23 mouse cellular contexts compared by ENCODE assay signal in genomic region chr12:81173011-81173410, GRCm38 (mm10).
"Had no signal": no experiment of that assay in that cellular context is flagged by ENCODE, and none has a peak within 500 bp of the region (broad histone marks: within the 10 kb centered on the region; RNA-seq: fewer than 3 reads in every experiment).

No protein-coding gene starts in this region.

- DNase-seq: cerebellum, adult 9-10 months; embryo, embryonic 11 days; forebrain, postnatal 0 days; gastrocnemius, adult 2 months; gastrocnemius, postnatal 10 days; gastrocnemius, postnatal 14 days; gastrocnemius, postnatal 25 days; gastrocnemius, postnatal 36 days; heart, adult 11 months; heart, adult 18-20 months; heart, adult 2 months had no signal

- H3K4me3 ChIP-seq: embryonic facial prominence, embryonic 10.5 days; embryonic facial prominence, embryonic 12.5 days; embryonic facial prominence, embryonic 13.5 days; embryonic facial prominence, embryonic 15.5 days; erythroblast, embryonic 14.5 days; forebrain, embryonic 10.5 days; forebrain, embryonic 12.5 days; forebrain, embryonic 13.5 days; forebrain, embryonic 15.5 days; gastrocnemius, adult 2 months; heart, adult 2 months; heart, embryonic 10.5 days had no signal

- H3K9me3 ChIP-seq: embryonic facial prominence, embryonic 10.5 days; embryonic facial prominence, embryonic 12.5 days; embryonic facial prominence, embryonic 13.5 days; embryonic facial prominence, embryonic 15.5 days; forebrain, embryonic 10.5 days; forebrain, embryonic 12.5 days; forebrain, embryonic 13.5 days; forebrain, embryonic 15.5 days; heart, embryonic 10.5 days had no signal

- H3K9ac ChIP-seq: embryonic facial prominence, embryonic 12.5 days; embryonic facial prominence, embryonic 13.5 days; embryonic facial prominence, embryonic 15.5 days; forebrain, embryonic 12.5 days; forebrain, embryonic 13.5 days; forebrain, embryonic 15.5 days; forebrain, postnatal 0 days had no signal

- H3K36me3 ChIP-seq: embryonic facial prominence, embryonic 12.5 days; embryonic facial prominence, embryonic 13.5 days; embryonic facial prominence, embryonic 15.5 days; forebrain, embryonic 12.5 days; forebrain, embryonic 15.5 days; heart, embryonic 10.5 days had no signal

- H3K27ac ChIP-seq: embryonic facial prominence, embryonic 10.5 days; embryonic facial prominence, embryonic 12.5 days; embryonic facial prominence, embryonic 13.5 days; embryonic facial prominence, embryonic 15.5 days; forebrain, embryonic 10.5 days; forebrain, embryonic 12.5 days; forebrain, embryonic 13.5 days; forebrain, embryonic 15.5 days; gastrocnemius, adult 2 months; heart, adult 2 months; heart, embryonic 10.5 days had no signal

- H3K4me1 ChIP-seq: embryonic facial prominence, embryonic 15.5 days; forebrain, embryonic 13.5 days; forebrain, embryonic 15.5 days had no signal

- ATAC-seq: forebrain, embryonic 13.5 days; forebrain, embryonic 14.5 days; forebrain, embryonic 15.5 days; forebrain, embryonic 16.5 days; forebrain, postnatal 0 days had no signal

- H3K4me2 ChIP-seq: embryonic facial prominence, embryonic 12.5 days; embryonic facial prominence, embryonic 13.5 days; embryonic facial prominence, embryonic 15.5 days; forebrain, embryonic 12.5 days; forebrain, embryonic 13.5 days; forebrain, embryonic 15.5 days had no signal

- H3K27me3 ChIP-seq: embryonic facial prominence, embryonic 12.5 days; embryonic facial prominence, embryonic 13.5 days; embryonic facial prominence, embryonic 15.5 days; forebrain, embryonic 12.5 days; forebrain, embryonic 13.5 days; forebrain, embryonic 15.5 days had no signal
